Mouse (Mus musculus) lung, adult 18-20 months (tissue): ENCODE results near the gene Tspan3.

Experiments used
- DNase-seq, 2 experiments: peaks; one replicate each; pipeline ENCODE4 v3.0.0; 2022; ENCODE audit warnings: mixed read lengths in 2 of 2

Gene Tspan3

DNA sequence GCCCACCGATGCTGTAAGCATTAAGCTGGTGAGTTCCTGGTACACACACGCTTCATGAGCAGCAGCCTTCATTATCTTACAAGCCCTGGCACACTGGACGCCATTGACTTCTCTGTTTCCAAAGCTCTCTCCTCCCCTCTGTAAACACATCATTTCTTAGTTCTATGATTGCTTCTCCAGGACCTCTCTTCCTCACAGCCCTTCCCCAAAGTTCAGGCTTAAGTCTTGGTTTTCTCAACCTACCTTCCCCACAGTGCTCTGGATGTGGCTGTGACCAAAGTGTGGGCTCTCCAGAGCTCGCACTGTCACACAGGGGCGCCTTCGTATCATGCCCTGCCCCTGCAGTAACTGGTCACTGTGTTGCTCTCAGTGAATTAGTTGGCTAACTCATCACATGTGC lies at the start of gene Tspan3:
TSS of gene Tspan3 (minus strand) at position 101 of the 400 bp plus-strand sequence.
- no peak for DNase-seq

DNA sequence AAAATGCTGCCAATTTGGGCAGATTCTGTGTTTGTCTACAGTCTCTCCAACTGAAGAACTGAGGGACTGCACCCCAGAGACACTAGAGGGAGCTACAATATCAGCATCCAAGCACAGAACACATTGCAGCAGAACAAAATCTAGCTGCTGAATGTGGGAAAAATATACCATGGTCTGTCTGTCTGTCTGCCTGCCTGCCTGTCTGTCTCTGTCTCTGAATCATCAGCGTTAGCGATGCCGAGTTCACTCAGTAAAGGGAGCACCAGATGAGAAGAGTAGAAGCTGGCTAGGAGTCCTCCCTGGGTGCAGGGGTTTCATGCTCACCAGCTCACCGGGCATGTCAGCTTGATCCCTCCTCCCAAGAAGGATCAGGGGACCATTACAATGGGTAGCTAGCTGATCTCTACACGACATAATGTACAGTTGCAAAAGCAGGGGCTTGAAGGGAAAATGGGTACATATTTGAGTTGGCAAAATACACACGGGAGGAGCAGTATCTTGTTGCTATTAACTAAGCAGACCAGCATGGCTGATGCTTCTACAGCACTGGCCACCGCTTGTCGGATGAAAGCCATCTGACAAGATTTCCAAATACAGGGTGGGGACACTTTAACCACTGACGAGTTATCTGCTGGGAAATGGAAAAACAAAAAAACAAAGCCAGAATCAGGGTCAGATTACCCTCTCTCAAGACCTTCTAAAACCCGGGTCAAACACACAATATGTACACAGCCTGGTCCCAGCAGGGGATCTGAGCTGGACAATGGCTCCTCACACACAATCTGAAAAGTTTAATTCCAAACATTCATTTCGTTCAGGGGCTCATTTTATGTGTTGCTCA lies 48.4 kb upstream of the Tspan3 start:
- DNase-seq = peak; percentile 33 to 45

DNA sequence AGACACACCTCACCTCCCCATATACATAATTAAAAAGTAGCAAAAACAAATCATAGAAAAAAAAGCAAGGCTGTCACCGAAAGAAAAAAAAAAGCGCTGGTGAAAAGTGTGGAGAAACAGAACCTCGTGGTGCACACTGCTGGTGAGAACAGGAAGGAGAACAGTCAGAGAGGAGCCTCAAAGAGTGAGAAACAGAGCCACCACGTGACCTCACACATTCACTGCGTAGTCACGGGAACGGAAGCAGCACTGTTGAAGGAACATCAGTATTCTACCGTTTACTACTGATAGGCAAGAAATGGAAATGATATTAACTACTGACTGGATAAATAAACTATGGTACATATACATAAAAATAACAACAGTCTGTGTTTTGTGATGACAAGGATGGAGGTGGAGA lies 43.5 kb upstream of the Tspan3 start:
- DNase-seq = no peak

- no peak for DNase-seq
These were observed 42.2 kb upstream of the Tspan3 start for GRCm38 (mm10) chr9:56207516-56207915.

GRCm38 (mm10) chr9:56207083-56207482 lies 41.8 kb upstream of the Tspan3 start:
- DNase-seq = no peak

- no peak for DNase-seq
These were observed 40.1 kb upstream of the Tspan3 start for GRCm38 (mm10) chr9:56205336-56205735.

GRCm38 (mm10) chr9:56204316-56204715 lies 39.0 kb upstream of the Tspan3 start:
- no peak for DNase-seq

DNA sequence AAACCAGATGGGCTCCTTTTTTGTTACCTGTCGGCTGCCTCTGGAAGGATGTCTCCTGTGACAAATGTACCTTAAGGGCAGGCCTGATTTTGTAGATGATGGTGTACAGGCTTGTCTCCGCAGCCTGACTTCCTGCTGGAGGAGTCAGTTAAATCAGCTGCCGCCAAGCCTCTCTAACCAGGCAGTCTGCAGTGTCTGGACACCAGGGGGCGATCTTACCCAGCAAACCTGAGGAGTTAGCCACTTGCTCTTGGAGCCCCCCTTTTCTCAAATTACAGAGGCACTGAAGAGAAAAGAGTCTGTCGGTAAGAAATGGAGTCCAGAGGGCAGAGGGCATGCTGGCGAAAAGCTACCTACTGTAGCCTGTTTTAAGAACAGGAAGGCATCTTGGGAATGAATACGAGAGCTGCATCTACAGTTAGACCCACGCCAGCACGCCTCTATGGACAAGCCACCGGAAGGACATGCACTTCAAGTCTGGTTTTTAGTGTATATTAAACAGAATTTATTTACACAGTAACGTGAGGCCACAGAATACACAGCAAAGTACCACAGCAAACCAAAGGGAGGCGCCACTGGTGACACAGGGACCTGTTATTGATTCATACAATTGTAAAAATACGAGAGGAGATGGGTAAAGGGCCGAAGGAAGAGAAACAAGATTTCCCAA lies 35.5 kb upstream of the Tspan3 start:
- DNase-seq = peak; percentile 72 to 78

DNA sequence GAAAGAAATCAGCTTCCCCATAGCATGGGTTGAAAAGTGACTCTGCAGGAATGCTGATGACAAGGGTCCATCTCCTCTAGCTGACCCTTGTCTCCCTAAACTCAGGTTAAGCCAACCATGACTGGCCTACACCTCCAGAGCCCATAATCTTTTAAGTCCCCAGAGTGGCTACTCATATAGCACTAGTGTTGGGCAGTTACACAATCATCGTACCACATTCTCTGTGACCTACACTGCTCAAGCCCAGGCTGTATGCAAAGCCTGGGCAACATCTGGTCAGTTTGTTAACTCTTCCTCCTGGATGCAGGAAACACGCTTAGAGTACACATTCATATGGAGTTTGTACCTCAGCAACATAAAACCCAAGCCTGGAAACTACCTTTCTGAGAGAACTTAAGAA lies 34.9 kb upstream of the Tspan3 start:
- no peak for DNase-seq

GRCm38 (mm10) chr9:56196921-56197320 lies 31.6 kb upstream of the Tspan3 start:
- DNase-seq = no peak

DNA sequence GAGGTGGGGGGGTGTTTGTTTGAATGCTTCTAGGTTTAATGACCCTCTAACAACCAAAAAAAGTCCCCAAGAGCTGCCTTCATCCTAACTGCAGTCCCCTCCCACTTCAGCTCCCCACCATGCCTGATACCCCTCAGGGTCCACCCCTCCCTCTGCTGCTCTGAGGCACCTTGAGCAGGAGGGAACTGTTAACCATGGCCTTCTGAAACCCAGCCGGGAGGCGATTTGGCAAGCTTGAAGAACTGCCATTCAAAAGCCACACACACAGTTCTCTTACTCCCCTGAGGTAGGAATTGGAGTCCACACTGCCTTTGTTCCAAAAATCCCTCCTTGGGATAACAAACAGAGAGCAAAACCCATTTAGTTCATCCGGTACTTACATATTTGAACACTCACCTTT lies 29.9 kb upstream of the Tspan3 start:
- DNase-seq = no peak

DNA sequence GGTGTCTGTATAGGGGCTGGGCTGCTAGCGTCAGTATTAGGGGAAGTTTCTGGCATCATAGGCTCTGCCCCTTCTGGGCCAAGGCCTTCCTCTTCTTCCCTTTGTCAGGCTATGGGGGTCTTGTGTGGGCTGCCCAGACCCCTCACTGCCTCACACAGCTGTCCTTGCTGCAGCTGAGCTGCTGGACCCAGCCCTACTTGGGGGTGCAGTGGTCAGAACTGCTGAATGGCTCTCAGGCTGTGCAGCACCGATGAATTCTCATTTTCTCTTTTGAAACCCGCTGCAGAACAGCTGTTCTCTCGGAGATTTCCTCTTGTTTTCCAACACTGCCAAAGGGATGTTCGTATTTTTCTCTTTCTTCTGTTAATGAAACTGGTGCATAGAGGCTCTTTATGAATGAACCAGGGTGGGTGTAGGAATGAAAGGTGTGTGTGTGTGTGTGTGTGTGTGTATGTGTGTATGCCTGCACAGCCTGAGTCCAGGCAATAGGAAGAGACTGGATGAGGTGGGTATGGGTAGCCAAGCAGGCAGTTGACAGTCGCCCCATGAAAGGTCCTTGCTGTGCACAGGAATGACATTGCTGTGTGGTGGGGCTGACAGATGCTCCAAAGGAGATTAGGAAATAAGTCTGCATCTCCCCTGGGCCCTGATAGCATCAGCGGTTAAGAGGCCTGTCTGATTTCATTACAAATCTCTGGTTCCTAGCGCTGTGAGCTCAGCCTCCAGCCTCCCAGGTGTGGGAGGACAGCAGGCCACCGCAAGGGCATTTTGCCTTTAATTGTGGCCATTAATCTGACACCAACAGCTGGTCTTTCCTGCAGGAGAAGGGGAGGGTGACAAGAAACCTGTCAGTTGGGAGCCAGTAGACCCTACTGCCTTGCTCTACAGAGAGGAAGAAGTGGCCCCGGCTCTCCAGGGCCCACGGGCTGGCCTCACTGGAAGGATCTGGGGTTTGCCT lies 26.5 kb upstream of the Tspan3 start:
- no peak for DNase-seq

DNA sequence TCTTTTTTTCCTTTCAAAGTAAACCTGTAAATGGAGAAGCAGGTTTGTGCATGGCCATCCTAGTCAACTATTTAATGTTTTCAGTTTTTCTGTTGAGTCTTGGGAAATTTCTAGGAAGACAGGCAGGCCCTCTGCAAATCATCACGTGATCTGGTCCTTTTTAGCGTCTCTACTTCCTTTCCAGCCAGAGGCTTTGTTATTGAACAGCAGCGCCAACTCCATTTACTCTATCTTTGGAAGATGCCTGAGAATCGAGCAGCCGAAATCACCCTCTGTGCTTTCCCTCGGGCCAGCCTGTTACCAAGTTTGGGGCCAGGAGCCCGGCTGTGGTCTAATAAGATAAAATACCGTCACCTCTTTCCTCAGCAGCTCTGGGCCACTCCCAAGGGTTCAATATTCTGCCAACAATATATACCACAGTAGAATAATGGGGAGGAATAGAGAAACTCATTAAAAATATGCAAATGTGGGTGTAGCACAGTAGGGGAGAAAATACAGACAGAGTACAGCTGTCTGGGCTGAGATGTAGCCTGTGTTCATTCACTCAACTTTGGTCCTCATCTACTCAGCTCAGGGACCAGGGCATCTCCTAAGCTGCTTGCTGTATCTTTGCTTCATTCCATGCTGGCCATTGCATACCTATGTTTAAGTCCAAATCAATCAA lies 15.0 kb upstream of the Tspan3 start:
- no peak for DNase-seq

GRCm38 (mm10) chr9:56179416-56180117 lies 14.3 kb upstream of the Tspan3 start:
- peak in 1 of 2 experiments; percentile 12 for DNase-seq

- no peak for DNase-seq
These were observed 12.1 kb upstream of the Tspan3 start for GRCm38 (mm10) chr9:56177354-56177753.

GRCm38 (mm10) chr9:56175316-56175715 lies 10.0 kb upstream of the Tspan3 start:
- DNase-seq = no peak

DNA sequence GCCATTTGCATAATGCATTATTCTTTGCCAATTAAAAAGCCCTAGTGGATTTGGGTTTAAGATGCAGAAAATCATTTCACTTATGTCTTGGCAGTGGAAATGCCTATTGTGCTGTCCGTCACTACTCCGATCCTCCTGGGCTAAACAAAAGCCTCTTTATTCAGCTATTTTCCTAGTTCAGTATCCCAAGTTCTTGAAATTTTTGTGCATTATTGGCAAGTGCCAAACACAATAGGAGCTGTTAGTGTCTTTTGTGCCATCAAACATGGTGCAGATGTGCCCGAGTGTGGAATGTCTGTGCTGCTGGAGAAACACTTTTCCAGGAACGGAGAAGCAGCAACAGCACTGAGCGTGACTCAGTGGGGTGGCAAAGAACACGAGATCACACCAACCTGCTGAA lies 2.4 kb upstream of the Tspan3 start:
- no peak for DNase-seq

GRCm38 (mm10) chr9:56166161-56166560 lies 884 bp upstream of the Tspan3 start:
- no peak for DNase-seq

DNA sequence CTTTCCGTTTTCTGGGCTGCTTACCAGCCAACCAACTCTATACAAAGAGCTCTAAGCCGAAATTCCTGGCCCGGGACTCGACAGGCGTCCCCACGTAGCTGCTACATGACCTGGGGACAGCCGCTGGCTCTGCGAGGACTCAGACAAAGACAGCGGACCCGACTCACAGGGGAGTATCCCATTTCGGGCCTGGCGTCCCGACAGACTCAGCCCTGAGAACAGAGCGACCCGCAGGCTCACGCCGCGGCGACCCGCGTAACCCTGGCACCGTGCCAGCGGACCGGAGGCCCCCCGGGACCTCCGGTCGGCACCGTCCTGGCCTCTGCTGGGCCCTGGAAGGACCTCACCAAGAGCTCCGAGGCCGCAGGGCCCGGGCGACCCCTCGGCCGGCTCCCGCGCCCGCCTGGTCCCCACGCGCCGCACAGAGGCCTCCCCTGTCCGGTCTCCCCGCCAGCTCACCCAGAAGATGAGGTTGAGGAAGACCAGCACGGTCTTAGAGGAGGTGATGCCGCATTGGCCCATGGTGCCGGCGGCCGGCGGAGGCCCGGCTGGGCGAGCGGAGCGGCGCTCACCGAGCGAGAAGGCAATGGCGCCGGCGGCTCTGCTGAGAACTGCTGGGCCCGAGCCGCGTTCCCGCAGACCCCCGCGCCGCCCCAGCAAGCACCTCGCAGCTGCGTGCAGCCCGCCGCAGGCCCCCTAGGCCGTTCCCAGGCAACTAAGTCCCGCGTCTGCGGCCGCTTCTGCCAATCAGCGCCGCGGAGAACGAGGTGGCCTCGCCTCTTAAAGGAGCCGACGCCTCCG lies 4.7 kb downstream of the Tspan3 start:
- peak; percentile 83 to 85 for DNase-seq

- no peak for DNase-seq
These were observed 5.8 kb downstream of the Tspan3 start for GRCm38 (mm10) chr9:56159456-56159855.

- DNase-seq = no peak
These were observed 7.2 kb downstream of the Tspan3 start for GRCm38 (mm10) chr9:56158077-56158476.
